Mouse (Mus musculus) small intestine, adult 2 months (tissue): Measurements from ENCODE around the gene R3hdm2. TPM values are rescaled to one million over a fixed set of nuclear protein-coding genes. Genes with fewer than 3 reads are reported as not detected.
A peak's percentile ranks its signal among the peaks of the same experiment; 100 is the strongest.

ENCODE experiments used
- H3K27ac ChIP-seq: fragments of 200-500 bp; 2 replicates; pipeline ENCODE4 v1.5.1; 2012; ENCODE audit warnings: low read depth, low read length, control low read depth, inconsistent platforms; ENCODE audit not compliant: insufficient read depth
- H3K27me3 ChIP-seq: fragments of 200-500 bp; 2 replicates; pipeline ENCODE4 v1.6.1; 2012; ENCODE audit warnings: mild to moderate bottlenecking, moderate library complexity, low read length, inconsistent platforms; ENCODE audit not compliant: control insufficient read depth, insufficient read depth
- H3K36me3 ChIP-seq: fragments of 200-500 bp; 2 replicates; pipeline ENCODE4 v1.6.1; 2012; ENCODE audit warnings: mild to moderate bottlenecking, low read length, control low read depth, inconsistent platforms; ENCODE audit not compliant: control insufficient read depth, insufficient read depth
- H3K4me1 ChIP-seq: fragments of 200-500 bp; 2 replicates; pipeline ENCODE4 v1.6.1; 2012; ENCODE audit warnings: low read length, inconsistent platforms, mixed read lengths; ENCODE audit not compliant: control insufficient read depth, insufficient read depth, insufficient read length
- H3K4me3 ChIP-seq: fragments of 200-500 bp; 2 replicates; pipeline ENCODE4 v1.5.1; 2012; ENCODE audit warnings: low read depth, mild to moderate bottlenecking, control low read depth, inconsistent platforms, low read length, moderate library complexity
- CTCF ChIP-seq: fragments of 200-500 bp; IDR thresholded peaks from 2 replicates; pipeline ENCODE4 v1.5.1; 2012; ENCODE audit warnings: low read depth, mild to moderate bottlenecking, control low read depth, inconsistent platforms, low read length, moderate library complexity, mixed read lengths; ENCODE audit not compliant: insufficient replicate concordance, insufficient read length; ENCODE audit errors: extremely low read depth
- POLR2A ChIP-seq: fragments of 200-500 bp; IDR thresholded peaks from 2 replicates; pipeline ENCODE4 v1.6.1; 2012; ENCODE audit warnings: low read depth, mild to moderate bottlenecking, control low read depth, inconsistent platforms, low read length, moderate library complexity
- WGBS: fragments of 180-500 bp; shearing (Covaris S2); methylation state at CpG from one replicate; pipeline ENCODE4 v1.1.7; 2018; 5-methylcytosine and 5-hydroxymethylcytosine counted together
- polyA plus RNA-seq: library from polyadenylated mRNA; depleted of rRNA; stranded (reverse); fragments of >200 nt; gene quantifications from 2 replicates; pipeline ENCODE4 v1.2.3, GENCODE M21; 2012

Gene R3hdm2
- polyA plus RNA-seq, 1 experiment, result 103 TPM

DNA sequence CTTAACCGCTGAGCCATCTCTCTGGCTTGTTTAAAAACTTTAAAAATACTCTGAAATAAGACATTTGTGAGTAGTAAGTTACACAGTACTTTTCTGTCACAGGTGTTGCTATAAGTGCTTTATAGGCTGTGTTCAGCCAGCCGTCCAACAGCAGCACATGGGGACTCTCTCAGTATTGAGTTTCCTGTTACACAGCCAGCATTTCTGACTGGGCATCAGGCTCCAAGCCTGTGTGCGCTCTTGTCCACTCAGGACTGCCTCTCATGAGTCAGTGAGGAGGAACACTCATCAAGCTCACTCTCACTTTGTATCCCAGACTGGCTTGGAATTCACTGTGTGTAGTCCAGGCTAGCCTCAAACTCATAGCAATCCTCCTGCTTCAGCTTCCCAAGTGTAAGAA, 116.0 kb downstream of the R3hdm2 start:
- WGBS, result 98% methylated on average over 3 of the region's 3 CpGs
- Histone ChIP-seq H3K4me3 (no peak overlapping the region), H3K4me1 (no peaks in the 10 kb centered on the region), H3K27me3 (no peaks in the 10 kb centered on the region), H3K27ac (no peak overlapping the region), H3K36me3 (peaks cover 65% of the 10 kb centered on the region)
- TF ChIP-seq CTCF, result no peak
- no peak for TF ChIP-seq POLR2A

DNA sequence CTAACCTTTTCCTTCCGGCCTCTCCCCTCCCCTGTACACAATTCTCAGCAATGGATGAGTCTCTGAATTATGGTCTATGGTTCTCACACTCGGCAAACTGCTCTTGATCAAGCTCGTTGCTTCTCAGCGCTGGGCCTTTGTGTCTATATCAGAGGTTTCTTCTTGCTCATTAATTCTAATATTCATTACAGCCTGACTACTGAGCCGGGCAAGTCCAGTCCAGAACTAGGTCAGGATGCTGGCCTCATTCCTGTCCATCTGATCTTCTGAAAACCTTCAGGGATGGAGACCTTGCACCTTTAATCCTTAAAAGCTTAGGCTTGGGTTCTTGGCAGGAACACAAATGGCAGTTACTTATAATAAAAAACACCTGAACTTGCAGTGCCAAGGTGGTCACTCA, 119.4 kb downstream of the R3hdm2 start:
- Histone ChIP-seq H3K27ac (no peak overlapping the region), H3K27me3 (no peaks in the 10 kb centered on the region), H3K4me3 (no peak overlapping the region), H3K36me3 (peaks cover 45% of the 10 kb centered on the region), H3K4me1 (no peaks in the 10 kb centered on the region)
- no peak for TF ChIP-seq CTCF
- TF ChIP-seq POLR2A, result no peak
- 87% methylated on average over 5 of the region's 5 CpGs for WGBS

DNA sequence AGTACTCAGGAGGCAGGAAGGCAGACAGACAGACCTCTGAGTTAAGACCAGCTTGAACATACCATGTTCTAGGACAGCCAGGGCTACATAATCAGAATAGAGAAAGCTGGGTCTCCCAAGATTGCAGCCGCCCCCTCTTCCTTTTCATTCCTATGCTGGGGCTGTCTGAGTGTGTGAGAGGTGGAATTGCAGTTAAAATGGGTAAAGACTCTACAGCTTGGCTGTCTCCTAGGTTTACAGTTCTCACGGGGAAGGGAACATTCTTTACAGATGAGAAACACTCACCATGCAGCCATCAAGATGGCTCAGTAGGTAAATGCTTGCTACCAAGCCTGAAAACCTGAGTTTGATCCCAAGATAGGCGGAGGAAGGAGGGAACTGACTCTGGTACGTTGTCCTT, 119.9 kb downstream of the R3hdm2 start:
- 76% methylated on average over 4 of the region's 4 CpGs for WGBS
- Histone ChIP-seq H3K4me1 (no peaks in the 10 kb centered on the region), H3K27me3 (no peaks in the 10 kb centered on the region), H3K27ac (no peak overlapping the region), H3K4me3 (no peak overlapping the region), H3K36me3 (peaks cover 41% of the 10 kb centered on the region)
- TF ChIP-seq CTCF (no peak), POLR2A (no peak)

DNA sequence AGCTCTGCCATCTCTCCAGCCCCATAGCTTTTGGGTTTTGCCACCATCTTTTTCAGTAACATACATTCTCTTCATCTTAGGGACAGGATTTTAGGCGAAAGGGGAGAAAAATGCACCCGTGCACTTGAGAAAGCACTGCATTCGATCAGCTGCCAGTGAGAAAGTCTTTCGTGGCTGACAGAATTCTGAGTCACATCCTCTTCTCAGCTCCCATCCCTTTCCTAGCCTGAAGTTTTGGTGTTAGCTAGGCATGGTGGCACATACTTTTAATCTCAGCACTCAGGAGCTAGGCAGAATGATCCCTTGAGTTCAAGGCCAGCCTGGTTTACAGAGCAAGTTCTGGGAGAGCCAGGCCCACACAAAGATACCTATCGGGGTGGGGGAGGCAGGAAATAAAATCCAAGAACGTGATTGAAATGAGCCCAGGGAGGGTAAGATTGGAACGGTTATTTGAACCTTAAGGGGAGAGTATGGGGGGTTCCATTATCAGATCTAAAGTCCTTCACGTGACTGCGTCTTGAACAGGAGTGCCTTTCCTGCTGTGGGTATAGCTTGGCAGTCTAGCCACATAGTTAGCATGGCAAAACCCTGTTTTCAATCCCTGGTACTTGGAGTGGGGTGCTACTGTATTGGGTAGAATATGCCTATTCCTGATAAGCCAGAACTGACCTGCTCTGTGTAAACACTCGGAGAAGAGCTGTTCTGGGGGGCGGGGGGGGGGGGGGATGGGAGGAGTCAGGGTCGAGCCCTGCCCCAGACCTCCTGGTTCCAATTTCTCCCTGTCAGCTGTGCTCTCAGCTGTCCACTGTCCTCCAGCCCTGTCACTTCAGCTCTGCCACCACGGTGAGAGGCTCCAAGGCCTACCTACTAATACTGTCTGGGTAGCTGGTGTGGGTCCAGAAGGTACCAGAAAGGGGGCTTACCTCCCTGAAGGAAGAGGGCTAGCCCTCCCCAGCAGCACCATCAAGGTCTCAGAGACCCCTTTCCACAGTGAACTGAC, 121.1 kb downstream of the R3hdm2 start, which contains the start of gene Stac3:
Gene Stac3, plus strand, starts transcription at position 793 of the 1,000 bp plus-strand sequence.
- no peak for TF ChIP-seq POLR2A
- TF ChIP-seq CTCF, result no peak
- 68% methylated on average over 13 of the region's 13 CpGs for WGBS
- H3K4me1 ChIP-seq, result no peaks in the 10 kb centered on the region
- H3K36me3 ChIP-seq, result peaks cover 34% of the 10 kb centered on the region
- no peak within 1 kb of the TSS for H3K4me3 ChIP-seq
- H3K27ac ChIP-seq, result no peak within 1 kb of the TSS
- no peaks in the 10 kb centered on the region for H3K27me3 ChIP-seq

DNA sequence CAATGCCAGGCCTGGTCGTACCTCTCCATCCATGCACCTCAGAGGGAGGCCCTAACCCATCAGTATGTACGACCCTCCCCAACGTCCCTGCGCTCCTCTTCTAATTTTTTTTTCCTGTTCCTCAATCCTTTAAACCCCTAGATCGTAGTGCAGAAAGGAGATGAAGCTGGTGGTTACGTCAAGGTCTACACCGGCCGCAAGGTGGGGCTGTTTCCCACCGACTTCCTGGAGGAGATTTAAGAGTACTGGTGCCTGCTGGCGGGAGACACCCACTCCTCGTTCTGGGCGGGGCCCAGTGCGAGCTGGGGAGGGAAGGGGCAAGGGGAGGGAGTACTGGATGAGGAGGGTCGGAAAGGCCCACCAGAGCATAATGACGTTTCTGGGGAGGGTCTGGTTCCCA, 128.1 kb downstream of the R3hdm2 start:
- Histone ChIP-seq H3K36me3 (no peaks in the 10 kb centered on the region), H3K27me3 (peaks cover 27% of the 10 kb centered on the region), H3K4me3 (peak overlapping the region; percentile 29), H3K27ac (no peak overlapping the region), H3K4me1 (peaks cover 14% of the 10 kb centered on the region)
- WGBS, result 6% methylated on average over 15 of the region's 15 CpGs
- TF ChIP-seq CTCF (peak; percentile 73; the same call in 1 of the 2 replicates), POLR2A (no peak)

DNA sequence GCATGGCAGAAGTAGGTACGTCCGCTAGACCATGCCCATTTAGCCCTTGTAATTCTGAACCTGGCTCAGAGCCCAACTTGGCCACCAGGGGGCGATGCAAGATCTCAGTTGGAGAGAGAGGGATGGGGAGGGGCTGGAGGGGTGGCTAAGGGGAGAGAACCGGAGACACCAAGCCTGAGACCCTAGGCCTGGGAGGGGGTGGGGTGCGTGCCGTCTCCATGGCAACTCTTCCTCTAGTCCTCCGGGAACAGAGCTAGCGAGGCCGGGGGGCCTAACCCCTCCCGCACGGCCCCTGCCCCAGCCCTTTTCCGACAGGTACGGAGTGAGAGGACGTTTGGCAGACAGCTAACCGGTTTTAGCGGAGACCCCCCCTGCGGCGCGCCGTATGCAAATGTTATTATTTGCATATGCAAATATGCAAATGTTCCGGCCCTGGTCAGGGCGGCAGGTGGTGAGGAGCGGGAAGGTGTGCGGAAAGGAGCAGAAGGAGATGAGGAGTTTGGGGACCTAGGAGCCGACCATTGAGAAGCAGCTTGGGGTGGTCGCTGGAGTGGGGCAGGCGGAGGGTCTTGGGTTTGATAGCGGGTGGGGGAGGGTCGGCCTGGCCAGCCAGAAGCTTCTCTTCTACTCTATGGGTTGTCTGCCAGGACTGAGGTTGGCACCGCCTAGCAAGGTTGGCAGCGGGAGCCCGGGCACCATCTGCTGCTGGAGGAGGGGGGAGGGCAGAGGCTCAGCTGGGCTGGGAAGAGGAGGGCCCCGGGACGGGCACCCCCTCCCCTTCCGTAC, 129.1 kb downstream of the R3hdm2 start:
- WGBS, result 2% methylated on average over 35 of the region's 35 CpGs
- Histone ChIP-seq H3K36me3 (no peaks in the 10 kb centered on the region), H3K27ac (no peak overlapping the region), H3K4me1 (peaks cover 20% of the 10 kb centered on the region), H3K4me3 (peak overlapping the region; percentile 50), H3K27me3 (peaks cover 35% of the 10 kb centered on the region)
- TF ChIP-seq POLR2A, result no peak
- TF ChIP-seq CTCF, result peak; percentile 91; the same call in 1 of the 2 replicates
